Mouse (Mus musculus) stomach, postnatal 0 days (tissue): ENCODE measurements around the gene Pde4dip.

ENCODE experiments used
- CTCF ChIP-seq: IDR thresholded peaks from 2 replicates; pipeline ENCODE4 v1.5.1; 2016; ENCODE audit warnings: antibody characterized with exemption, low read depth, mild to moderate bottlenecking, moderate library complexity
- EP300 ChIP-seq: optimal IDR thresholded peaks from 2 replicates; pipeline ENCODE3; 2016; ENCODE audit warnings: antibody characterized with exemption

- TF ChIP-seq CTCF: no peak
- no peak for TF ChIP-seq EP300
These were observed 246.5 kb downstream of the Pde4dip start for GRCm38 (mm10) chr3:97642001-97642400.
